Mouse (Mus musculus): ENCODE data around the gene Tyro3. TPM values are rescaled to one million over a fixed set of nuclear protein-coding genes. Genes with fewer than 3 reads are reported as not detected.

Gene Tyro3
- polyA plus RNA-seq, 1 experiment, result 6.0 TPM

DNA sequence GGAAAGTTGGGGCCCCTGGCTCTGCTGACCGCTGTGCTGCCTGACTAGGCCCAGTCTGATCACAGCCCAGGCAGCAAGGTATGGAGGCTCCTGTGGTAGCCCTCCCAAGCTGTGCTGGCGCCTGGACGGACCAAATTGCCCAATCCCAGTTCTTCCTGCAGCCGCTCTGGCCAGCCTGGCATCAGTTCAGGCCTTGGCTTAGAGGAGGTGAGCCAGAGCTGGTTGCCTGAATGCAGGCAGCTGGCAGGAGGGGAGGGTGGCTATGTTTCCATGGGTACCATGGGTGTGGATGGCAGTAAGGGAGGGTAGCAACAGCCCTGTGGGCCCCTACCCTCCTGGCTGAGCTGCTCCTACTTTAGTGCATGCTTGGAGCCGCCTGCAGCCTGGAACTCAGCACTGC lies 19.5 kb downstream of the Tyro3 start:
- H3K36me3 ChIP-seq (ENCODE audit: control insufficient read depth, insufficient read depth), result no peaks in the 10 kb centered on the region
- H3K4me3 ChIP-seq, result no peak overlapping the region
- no peak overlapping the region for H3K4me2 ChIP-seq (ENCODE audit: low read depth)
- no peaks in the 10 kb centered on the region for H3K79me2 ChIP-seq (ENCODE audit: control insufficient read depth, insufficient read depth)
- TF ChIP-seq MAX (IDR thresholded peaks at IDR 0.05; ENCODE audit: low read depth) (no peak), MYOD1 (IDR thresholded peaks at IDR 0.05; ENCODE audit: control insufficient read depth in 1 of 3, insufficient read length in 2 of 3, low read depth in 2 of 3) (no peak), E2F4 (IDR thresholded peaks at IDR 0.05; ENCODE audit: insufficient read depth) (no peak), TCF12 (IDR thresholded peaks at IDR 0.05; ENCODE audit: insufficient read depth, poor library complexity, severe bottlenecking) (no peak), MYOG (IDR thresholded peaks at IDR 0.05; ENCODE audit: control insufficient read depth in 1 of 3, insufficient read depth in 1 of 3, insufficient read length in 2 of 3, low read depth in 2 of 3) (no peak), POLR2AphosphoS2 (IDR thresholded peaks at IDR 0.05; ENCODE audit: insufficient read length, low read depth) (no peak), REST (IDR thresholded peaks at IDR 0.05; ENCODE audit: insufficient read depth, insufficient read length) (no peak), SRF (IDR thresholded peaks at IDR 0.05; ENCODE audit: control insufficient read depth, insufficient read length, low read depth) (no peak), TCF3 (IDR thresholded peaks at IDR 0.05; ENCODE audit: insufficient read length, low read depth) (no peak), POLR2A (IDR thresholded peaks at IDR 0.05; ENCODE audit: insufficient read length, low read depth) (no peak), USF1 (IDR thresholded peaks at IDR 0.05; ENCODE audit: low read depth) (no peak), CEBPB (IDR thresholded peaks at IDR 0.05; ENCODE audit: insufficient read depth, poor library complexity, severe bottlenecking) (no peak)
- no peaks in the 10 kb centered on the region for H3K27me3 ChIP-seq (ENCODE audit: control insufficient read depth, insufficient read depth, insufficient read length)
- no peak overlapping the region for H3ac ChIP-seq (ENCODE audit: control insufficient read depth, insufficient read length)

DNA sequence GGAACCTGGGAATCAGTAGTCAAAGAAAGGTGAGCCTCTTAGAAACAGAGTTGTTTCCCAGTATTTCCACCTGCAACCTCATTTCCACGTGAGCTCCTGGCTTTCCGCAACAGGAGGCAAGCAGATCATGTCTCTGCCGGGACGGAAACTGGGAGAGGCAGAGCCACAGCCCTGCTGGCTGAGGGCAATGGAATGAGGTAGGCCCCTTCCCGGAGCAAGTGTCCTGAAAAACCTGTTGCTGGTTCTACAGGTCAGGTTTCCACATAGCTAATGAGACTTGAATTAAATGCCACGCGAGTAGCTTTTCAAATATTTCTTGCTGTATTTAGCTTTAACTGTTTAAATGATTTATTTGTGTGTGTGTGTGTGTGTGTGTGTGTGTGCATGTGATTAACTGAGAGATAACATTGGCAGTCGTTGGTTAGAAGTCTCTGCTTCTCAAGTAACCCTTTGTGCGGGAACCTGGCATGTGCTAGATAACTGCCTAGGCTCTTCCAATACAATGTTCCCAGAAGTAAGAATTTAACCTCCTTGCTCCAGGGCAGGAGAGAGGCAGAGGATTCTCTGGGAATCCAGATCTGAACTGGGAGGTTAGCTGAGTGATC lies 21.2 kb downstream of the Tyro3 start:
- Histone ChIP-seq H3K4me3 (no peak overlapping the region), H3ac (ENCODE audit: control insufficient read depth, insufficient read length) (no peak overlapping the region), H3K27me3 (ENCODE audit: control insufficient read depth, insufficient read depth, insufficient read length) (no peaks in the 10 kb centered on the region), H3K4me2 (ENCODE audit: low read depth) (no peak overlapping the region), H3K79me2 (ENCODE audit: control insufficient read depth, insufficient read depth) (no peaks in the 10 kb centered on the region), H3K36me3 (ENCODE audit: control insufficient read depth, insufficient read depth) (no peaks in the 10 kb centered on the region)
- TF ChIP-seq TCF12 (IDR thresholded peaks at IDR 0.05; ENCODE audit: insufficient read depth, poor library complexity, severe bottlenecking) (no peak), SRF (IDR thresholded peaks at IDR 0.05; ENCODE audit: control insufficient read depth, insufficient read length, low read depth) (no peak), POLR2A (IDR thresholded peaks at IDR 0.05; ENCODE audit: insufficient read length, low read depth) (no peak), USF1 (IDR thresholded peaks at IDR 0.05; ENCODE audit: low read depth) (no peak), MYOD1 (IDR thresholded peaks at IDR 0.05; ENCODE audit: control insufficient read depth in 1 of 3, insufficient read length in 2 of 3, low read depth in 2 of 3) (no peak), MYOG (IDR thresholded peaks at IDR 0.05; ENCODE audit: control insufficient read depth in 1 of 3, insufficient read depth in 1 of 3, insufficient read length in 2 of 3, low read depth in 2 of 3) (no peak), TCF3 (IDR thresholded peaks at IDR 0.05; ENCODE audit: insufficient read length, low read depth) (no peak), POLR2AphosphoS2 (IDR thresholded peaks at IDR 0.05; ENCODE audit: insufficient read length, low read depth) (no peak), REST (IDR thresholded peaks at IDR 0.05; ENCODE audit: insufficient read depth, insufficient read length) (no peak), CEBPB (IDR thresholded peaks at IDR 0.05; ENCODE audit: insufficient read depth, poor library complexity, severe bottlenecking) (no peak), MAX (IDR thresholded peaks at IDR 0.05; ENCODE audit: low read depth) (no peak), E2F4 (IDR thresholded peaks at IDR 0.05; ENCODE audit: insufficient read depth) (no peak)

- H3K79me2 ChIP-seq (ENCODE audit: control insufficient read depth, insufficient read depth), result no peaks in the 10 kb centered on the region
- TF ChIP-seq E2F4 (IDR thresholded peaks at IDR 0.05; ENCODE audit: insufficient read depth) (no peak), MAX (IDR thresholded peaks at IDR 0.05; ENCODE audit: low read depth) (no peak), TCF3 (IDR thresholded peaks at IDR 0.05; ENCODE audit: insufficient read length, low read depth) (no peak), POLR2AphosphoS2 (IDR thresholded peaks at IDR 0.05; ENCODE audit: insufficient read length, low read depth) (no peak), MYOD1 (IDR thresholded peaks at IDR 0.05; ENCODE audit: control insufficient read depth in 1 of 3, insufficient read length in 2 of 3, low read depth in 2 of 3) (no peak), MYOG (IDR thresholded peaks at IDR 0.05; ENCODE audit: control insufficient read depth in 1 of 3, insufficient read depth in 1 of 3, insufficient read length in 2 of 3, low read depth in 2 of 3) (no peak)
- no peak overlapping the region for H3K4me2 ChIP-seq (ENCODE audit: low read depth)
- no peaks in the 10 kb centered on the region for H3K36me3 ChIP-seq (ENCODE audit: control insufficient read depth, insufficient read depth)
- H3K27me3 ChIP-seq (ENCODE audit: control insufficient read depth, insufficient read depth, insufficient read length), result no peaks in the 10 kb centered on the region
- no peak overlapping the region for H3K4me3 ChIP-seq
- H3ac ChIP-seq (ENCODE audit: control insufficient read depth, insufficient read length), result no peak overlapping the region
These were observed 23.6 kb downstream of the Tyro3 start for GRCm38 (mm10) chr2:119821136-119821535.

DNA sequence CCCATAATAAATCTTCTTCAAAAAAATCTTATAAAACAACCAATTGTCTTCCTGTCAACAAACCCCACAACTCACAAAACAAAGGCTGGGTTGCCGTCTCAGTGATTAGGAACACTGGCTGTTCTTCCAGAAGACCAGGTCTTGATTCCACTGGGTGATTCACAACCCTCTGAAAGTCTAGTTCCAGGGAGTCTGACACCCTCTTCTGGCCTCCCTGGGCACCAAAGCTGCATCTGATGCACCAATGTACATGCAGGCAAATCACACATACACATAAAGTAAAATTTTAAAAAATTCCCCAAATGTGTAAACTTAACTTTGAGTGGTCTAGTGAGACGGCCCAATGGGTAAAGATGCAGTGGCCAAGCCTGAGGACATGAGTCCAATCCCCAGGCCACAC lies 33.0 kb downstream of the Tyro3 start:
- Histone ChIP-seq H3K27me3 (ENCODE audit: control insufficient read depth, insufficient read depth, insufficient read length) (no peaks in the 10 kb centered on the region), H3K4me3 (no peak overlapping the region), H3ac (ENCODE audit: control insufficient read depth, insufficient read length) (no peak overlapping the region), H3K4me2 (ENCODE audit: low read depth) (no peak overlapping the region), H3K79me2 (ENCODE audit: control insufficient read depth, insufficient read depth) (no peaks in the 10 kb centered on the region), H3K36me3 (ENCODE audit: control insufficient read depth, insufficient read depth) (no peaks in the 10 kb centered on the region)
- TF ChIP-seq TCF12 (IDR thresholded peaks at IDR 0.05; ENCODE audit: insufficient read depth, poor library complexity, severe bottlenecking), result no peak
- TF ChIP-seq MYOG (IDR thresholded peaks at IDR 0.05; ENCODE audit: control insufficient read depth in 1 of 3, insufficient read depth in 1 of 3, insufficient read length in 2 of 3, low read depth in 2 of 3), result no peak
- TF ChIP-seq SRF (IDR thresholded peaks at IDR 0.05; ENCODE audit: control insufficient read depth, insufficient read length, low read depth), result no peak
- TF ChIP-seq REST (IDR thresholded peaks at IDR 0.05; ENCODE audit: insufficient read depth, insufficient read length), result no peak
- no peak for TF ChIP-seq TCF3 (IDR thresholded peaks at IDR 0.05; ENCODE audit: insufficient read length, low read depth)
- TF ChIP-seq POLR2A (IDR thresholded peaks at IDR 0.05; ENCODE audit: insufficient read length, low read depth), result no peak

DNA sequence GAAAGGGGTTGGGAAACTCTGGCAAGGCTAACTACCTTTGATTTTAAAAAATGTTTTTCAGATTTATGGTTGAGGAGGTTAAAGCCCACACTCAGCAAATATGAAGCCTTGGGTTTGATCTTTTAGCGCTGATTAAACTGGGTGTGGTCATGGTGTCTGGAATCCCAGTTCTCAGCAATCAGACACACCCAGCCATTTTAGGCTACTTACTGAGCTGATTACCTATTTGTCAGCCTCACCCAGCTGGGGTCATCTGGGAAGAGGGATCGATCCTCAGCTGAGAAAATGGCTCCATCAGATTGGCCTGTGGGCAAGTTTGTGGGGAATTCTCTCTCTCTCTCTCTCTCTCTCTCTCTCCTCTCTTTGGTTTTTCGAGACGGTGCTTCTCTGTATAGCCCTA lies 36.7 kb downstream of the Tyro3 start:
- Histone ChIP-seq H3ac (ENCODE audit: control insufficient read depth, insufficient read length) (no peak overlapping the region), H3K4me3 (no peak overlapping the region), H3K79me2 (ENCODE audit: control insufficient read depth, insufficient read depth) (no peaks in the 10 kb centered on the region), H3K27me3 (ENCODE audit: control insufficient read depth, insufficient read depth, insufficient read length) (no peaks in the 10 kb centered on the region), H3K36me3 (ENCODE audit: control insufficient read depth, insufficient read depth) (no peaks in the 10 kb centered on the region), H3K4me2 (ENCODE audit: low read depth) (no peak overlapping the region)
- TF ChIP-seq POLR2AphosphoS2 (IDR thresholded peaks at IDR 0.05; ENCODE audit: insufficient read length, low read depth), result no peak
- TF ChIP-seq POLR2A (IDR thresholded peaks at IDR 0.05; ENCODE audit: insufficient read length, low read depth), result no peak
- TF ChIP-seq TCF3 (IDR thresholded peaks at IDR 0.05; ENCODE audit: insufficient read length, low read depth), result no peak
- no peak for TF ChIP-seq SRF (IDR thresholded peaks at IDR 0.05; ENCODE audit: control insufficient read depth, insufficient read length, low read depth)
- no peak for TF ChIP-seq E2F4 (IDR thresholded peaks at IDR 0.05; ENCODE audit: insufficient read depth)
- TF ChIP-seq TCF12 (IDR thresholded peaks at IDR 0.05; ENCODE audit: insufficient read depth, poor library complexity, severe bottlenecking), result no peak
- no peak for TF ChIP-seq MYOG (IDR thresholded peaks at IDR 0.05; ENCODE audit: control insufficient read depth in 1 of 3, insufficient read depth in 1 of 3, insufficient read length in 2 of 3, low read depth in 2 of 3)
- TF ChIP-seq MAX (IDR thresholded peaks at IDR 0.05; ENCODE audit: low read depth), result no peak
- no peak for TF ChIP-seq CEBPB (IDR thresholded peaks at IDR 0.05; ENCODE audit: insufficient read depth, poor library complexity, severe bottlenecking)
- TF ChIP-seq USF1 (IDR thresholded peaks at IDR 0.05; ENCODE audit: low read depth), result no peak
- no peak for TF ChIP-seq MYOD1 (IDR thresholded peaks at IDR 0.05; ENCODE audit: control insufficient read depth in 1 of 3, insufficient read length in 2 of 3, low read depth in 2 of 3)
- TF ChIP-seq REST (IDR thresholded peaks at IDR 0.05; ENCODE audit: insufficient read depth, insufficient read length), result no peak
